Mouse (Mus musculus): Measurements from ENCODE around the gene Selenok.

DNA sequence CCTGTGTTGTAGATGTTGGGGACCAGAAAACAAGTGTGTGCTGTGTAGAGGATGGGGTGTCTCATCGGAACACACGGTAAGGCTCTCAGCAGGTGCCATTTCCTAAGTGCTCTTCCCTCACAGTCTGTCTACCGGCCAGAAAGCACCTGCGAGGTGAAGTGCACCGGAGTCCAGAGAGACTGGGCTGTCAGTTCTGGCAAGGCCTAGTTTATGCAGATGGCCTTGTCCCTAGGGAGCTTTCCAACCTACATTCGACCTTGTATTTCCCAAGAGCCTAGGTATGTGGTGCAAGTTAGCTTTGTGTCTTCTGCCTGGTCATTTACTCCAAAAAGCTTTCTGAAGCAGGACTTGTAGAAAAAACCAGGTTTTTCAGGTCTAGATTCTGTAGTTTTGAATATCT is 19.2 kb downstream of the Selenok start:
- TF ChIP-seq CTCF (IDR thresholded peaks at IDR 0.05; ENCODE audit: extremely low read depth, insufficient read depth, low read length) (no peak), POLR2A (IDR thresholded peaks at IDR 0.05; ENCODE audit: extremely low read depth, insufficient read depth, low read length) (no peak)
